Mouse (Mus musculus) lung, postnatal 0 days (tissue): Measurements from ENCODE around the gene Gabpb1.

ENCODE experiments used
- CTCF ChIP-seq: IDR thresholded peaks from 2 replicates; pipeline ENCODE4 v1.5.1; 2016; ENCODE audit warnings: antibody characterized with exemption, mild to moderate bottlenecking
- EP300 ChIP-seq: IDR thresholded peaks from 2 replicates; pipeline ENCODE4 v1.6.1; 2016; ENCODE audit warnings: antibody characterized with exemption, mild to moderate bottlenecking, control low read depth

DNA sequence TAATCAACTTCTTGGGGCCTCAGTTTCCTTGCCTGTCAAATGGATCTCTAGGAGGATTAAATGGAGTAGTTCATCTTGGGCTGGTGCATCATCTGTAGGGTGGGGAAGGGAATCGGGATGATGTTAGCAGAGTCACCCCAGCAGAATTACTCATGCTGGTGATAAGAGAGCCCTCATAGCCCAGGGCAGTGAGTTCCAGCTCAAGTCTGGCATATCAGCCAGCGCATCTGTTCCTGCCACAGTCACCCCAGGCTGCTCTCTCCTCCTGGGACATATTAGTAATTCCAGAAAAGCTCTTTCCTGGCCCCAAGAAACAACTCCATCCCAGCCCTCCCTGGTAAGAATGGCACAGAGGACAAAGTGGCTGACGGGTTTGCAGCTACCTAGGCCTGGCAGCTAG lies 60.8 kb downstream of the Gabpb1 start:
- TF ChIP-seq EP300, result no peak
- TF ChIP-seq CTCF, result no peak
